Mouse (Mus musculus) embryonic facial prominence, embryonic 15.5 days (tissue): ENCODE data around the gene E2f6. TPM values are rescaled to one million over a fixed set of nuclear protein-coding genes. Genes with fewer than 3 reads are reported as not detected.

Source experiments
- ATAC-seq: fragments of 200-750 bp; cut with Nextera tagmentation; 2 replicates; pipeline ENCODE4 v1.8.0; 2017; ENCODE audit warnings: low read depth, moderate TSS enrichment; ENCODE audit not compliant: insufficient number of reproducible peaks, low FRiP score, low TSS enrichment
- H3K27ac ChIP-seq: fragments of 300-500 bp; sonication (generic); replicated peaks from 2 replicates; pipeline ENCODE4 v1.5.1; 2015; ENCODE audit warnings: mild to moderate bottlenecking, inconsistent platforms
- H3K27me3 ChIP-seq: fragments of 300-500 bp; sonication (generic); 2 replicates; pipeline ENCODE4 v1.6.1; 2015; ENCODE audit warnings: inconsistent platforms
- H3K36me3 ChIP-seq: fragments of 300-500 bp; sonication (generic); 2 replicates; pipeline ENCODE4 v1.6.1; 2015; ENCODE audit warnings: mild to moderate bottlenecking, inconsistent platforms
- H3K4me1 ChIP-seq: fragments of 300-500 bp; sonication (generic); 2 replicates; pipeline ENCODE4 v1.6.1; 2015; ENCODE audit warnings: inconsistent platforms
- H3K4me2 ChIP-seq: fragments of 300-500 bp; sonication (generic); replicated peaks from 2 replicates; pipeline ENCODE4 v1.6.1; 2015; ENCODE audit warnings: mild to moderate bottlenecking, inconsistent platforms
- H3K4me3 ChIP-seq: fragments of 300-500 bp; sonication (generic); replicated peaks from 2 replicates; pipeline ENCODE4 v1.5.1; 2015; ENCODE audit warnings: mild to moderate bottlenecking, inconsistent platforms
- H3K9ac ChIP-seq: fragments of 300-500 bp; sonication (generic); 2 replicates; pipeline ENCODE4 v1.6.1; 2015; ENCODE audit warnings: inconsistent platforms
- H3K9me3 ChIP-seq: fragments of 300-500 bp; sonication (generic); replicated peaks from 2 replicates; pipeline ENCODE4 v1.6.1; 2016; ENCODE audit warnings: inconsistent platforms
- WGBS: fragments of 180-500 bp; shearing (Covaris S2); methylation state at CpG from one replicate; pipeline ENCODE4 v1.1.7; 2015; 5-methylcytosine and 5-hydroxymethylcytosine counted together
- polyA plus RNA-seq: library from polyadenylated mRNA; unstranded; fragments of >200 nt; fragmentation: Nextera tagmentation; extraction: Ambion mirVana; gene quantifications from 2 replicates; pipeline ENCODE4 v1.2.1, GENCODE M21; 2015

The E2f6 gene
- polyA plus RNA-seq, 1 experiment from 2014 or later = 39.3 TPM

DNA sequence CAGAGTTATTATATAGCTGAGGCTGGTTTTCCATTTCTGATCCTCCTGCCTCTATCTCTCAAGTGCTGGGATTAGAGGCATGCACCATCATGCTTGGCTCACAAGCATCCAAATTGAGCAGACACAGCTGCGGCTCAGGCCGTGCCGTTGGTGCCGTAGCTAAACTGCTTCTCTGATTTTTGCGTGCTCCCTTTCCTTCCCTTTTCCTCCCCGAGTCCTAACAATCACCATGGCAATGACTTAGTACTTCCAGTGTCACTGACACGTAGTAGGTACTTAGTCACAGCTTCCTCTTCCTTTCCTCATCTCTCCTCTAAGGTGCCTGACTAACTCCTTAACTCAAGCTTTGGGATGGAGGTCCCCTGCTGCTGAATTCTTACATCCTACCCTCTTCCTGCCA is 64.9 kb downstream of the E2f6 start:
- H3K27ac ChIP-seq = 0 out of 2 replicates have a peak overlapping the region, but pooled peaks have one; percentile 58
- no peak overlapping the region for H3K9ac ChIP-seq
- H3K36me3 ChIP-seq = no peaks in the 10 kb centered on the region
- no peak for ATAC-seq
- peaks cover 37% of the 10 kb centered on the region for H3K4me1 ChIP-seq
- WGBS = 54% methylated on average over 7 of the region's 7 CpGs
- H3K9me3 ChIP-seq = no peaks in the 10 kb centered on the region
- H3K4me2 ChIP-seq = no peak overlapping the region
- no peaks in the 10 kb centered on the region for H3K27me3 ChIP-seq
- H3K4me3 ChIP-seq = no peak overlapping the region

DNA sequence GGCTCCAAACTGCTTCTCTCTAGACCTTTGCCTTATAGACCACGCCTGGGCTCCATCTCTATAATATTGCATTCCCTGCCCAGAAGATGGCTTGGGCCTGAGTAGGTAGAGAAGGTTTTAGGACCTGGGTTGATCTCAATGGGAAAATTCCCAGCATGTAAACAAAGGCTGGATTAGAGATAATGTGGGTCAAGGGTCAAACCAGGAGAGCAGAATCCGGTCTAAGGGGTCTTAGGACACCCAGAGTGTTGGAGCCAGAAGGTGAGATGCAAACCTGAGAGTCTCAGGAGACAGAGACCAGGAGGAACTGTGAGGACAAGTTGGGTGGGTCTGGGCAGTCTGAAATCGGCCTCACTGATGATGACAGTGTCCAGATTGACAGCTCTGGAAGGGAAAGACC is 65.9 kb downstream of the E2f6 start:
- WGBS = 53% methylated on average over 3 of the region's 3 CpGs
- Histone ChIP-seq H3K9me3 (no peaks in the 10 kb centered on the region), H3K27ac (0 out of 2 replicates have a peak overlapping the region, but pooled peaks have one; percentile 5), H3K36me3 (no peaks in the 10 kb centered on the region), H3K4me3 (no peak overlapping the region), H3K27me3 (no peaks in the 10 kb centered on the region), H3K4me1 (peaks cover 34% of the 10 kb centered on the region), H3K9ac (no peak overlapping the region), H3K4me2 (no peak overlapping the region)
- no peak for ATAC-seq

DNA sequence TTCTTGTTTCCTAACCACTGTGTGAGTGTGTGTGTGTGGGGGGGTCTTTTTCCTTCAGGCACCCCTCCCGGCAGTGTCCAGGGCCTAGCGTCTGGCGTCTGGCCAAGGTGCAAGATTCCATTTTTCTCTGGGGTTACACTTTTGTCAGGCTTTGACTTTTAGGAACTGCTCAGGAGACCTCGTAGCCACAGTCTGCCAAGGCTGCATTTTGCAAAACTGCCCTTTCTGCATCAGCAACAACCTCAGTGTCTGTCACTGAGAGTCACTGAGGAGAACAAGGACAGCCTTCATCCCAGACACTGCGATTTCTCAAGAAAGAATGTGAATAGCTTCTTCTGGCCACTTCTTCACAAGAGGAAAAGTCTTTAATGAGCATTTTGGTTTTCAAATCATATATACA is 66.4 kb downstream of the E2f6 start:
- peak overlapping the region; percentile 5; the same call in 1 of the 2 replicates for H3K27ac ChIP-seq
- H3K36me3 ChIP-seq = no peaks in the 10 kb centered on the region
- H3K4me1 ChIP-seq = peaks cover 34% of the 10 kb centered on the region
- H3K27me3 ChIP-seq = no peaks in the 10 kb centered on the region
- no peak for ATAC-seq
- no peak overlapping the region for H3K9ac ChIP-seq
- H3K9me3 ChIP-seq = no peaks in the 10 kb centered on the region
- H3K4me3 ChIP-seq = no peak overlapping the region
- no peak overlapping the region for H3K4me2 ChIP-seq
- WGBS = 57% methylated on average over 5 of the region's 5 CpGs

DNA sequence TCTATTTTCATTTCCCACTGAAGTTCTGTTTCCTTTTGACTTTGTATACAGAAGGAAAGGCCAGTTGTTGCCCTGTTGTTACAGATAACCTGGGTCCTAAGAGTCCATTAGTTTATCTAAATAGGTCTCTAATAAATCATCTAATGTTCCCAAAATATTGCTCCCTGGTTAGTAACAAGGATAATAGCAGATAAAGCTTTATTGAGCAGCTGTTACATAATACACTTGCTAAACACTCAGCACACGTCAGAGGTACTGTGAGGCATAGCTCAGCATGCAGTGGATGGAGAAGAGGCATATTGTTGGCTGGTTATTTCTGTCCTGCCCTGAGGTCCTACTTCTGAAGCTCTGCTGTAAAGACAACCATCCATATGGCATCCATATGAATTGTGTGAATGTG is 66.9 kb downstream of the E2f6 start:
- Histone ChIP-seq H3K9me3 (no peaks in the 10 kb centered on the region), H3K27ac (0 out of 2 replicates have a peak overlapping the region, but pooled peaks have one; percentile 5), H3K4me1 (peaks cover 34% of the 10 kb centered on the region), H3K4me3 (no peak overlapping the region), H3K4me2 (no peak overlapping the region), H3K36me3 (no peaks in the 10 kb centered on the region), H3K27me3 (no peaks in the 10 kb centered on the region), H3K9ac (no peak overlapping the region)
- ATAC-seq = no peak
- 28% methylated on average over 1 of the region's 1 CpGs for WGBS

DNA sequence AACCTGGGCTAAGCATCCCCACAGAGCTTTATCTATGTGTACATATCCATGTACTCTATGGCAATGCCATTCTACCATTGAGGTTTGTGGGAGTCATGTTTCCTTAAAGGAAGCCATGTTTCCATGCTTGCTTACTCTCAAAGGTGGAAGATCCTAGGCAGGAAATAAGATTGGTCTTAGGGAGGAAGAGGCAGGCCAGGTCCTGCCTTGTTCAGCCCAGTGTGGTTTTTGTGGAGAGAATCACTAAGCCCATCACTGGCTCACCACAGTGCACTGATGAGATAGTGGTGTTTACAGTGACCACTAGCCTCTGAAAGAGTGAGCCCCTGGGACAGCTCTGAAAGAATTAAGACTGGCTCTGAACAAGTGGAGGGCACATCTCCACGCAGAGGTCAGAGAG is 68.6 kb downstream of the E2f6 start:
- no peak for ATAC-seq
- Histone ChIP-seq H3K4me3 (no peak overlapping the region), H3K4me2 (no peak overlapping the region), H3K4me1 (peaks cover 20% of the 10 kb centered on the region), H3K9me3 (no peaks in the 10 kb centered on the region), H3K9ac (no peak overlapping the region), H3K27me3 (no peaks in the 10 kb centered on the region), H3K36me3 (no peaks in the 10 kb centered on the region), H3K27ac (no peak overlapping the region)
- WGBS = 81% methylated on average over 1 of the region's 1 CpGs

DNA sequence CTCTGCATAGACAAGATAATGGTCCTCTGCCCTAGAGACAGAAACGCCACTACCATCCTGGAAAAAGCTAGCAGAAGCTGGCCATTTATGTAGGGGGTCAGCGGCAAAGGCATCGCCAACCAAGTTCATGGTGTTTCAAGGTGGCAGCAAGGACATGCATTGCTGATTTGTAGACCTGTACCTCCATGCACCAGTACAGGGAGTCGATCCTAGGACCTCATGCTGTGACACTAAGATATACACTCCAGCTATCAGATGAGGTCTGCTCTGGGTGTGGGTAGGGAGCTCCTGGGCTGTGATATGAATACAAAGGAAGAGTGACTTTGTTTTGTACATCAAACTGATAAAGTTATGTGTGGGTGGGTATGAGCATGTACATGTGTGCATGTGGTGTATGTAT is 69.3 kb downstream of the E2f6 start:
- no peaks in the 10 kb centered on the region for H3K27me3 ChIP-seq
- 94% methylated on average over 4 of the region's 4 CpGs for WGBS
- H3K36me3 ChIP-seq = no peaks in the 10 kb centered on the region
- no peak for ATAC-seq
- H3K9me3 ChIP-seq = no peaks in the 10 kb centered on the region
- no peak overlapping the region for H3K9ac ChIP-seq
- H3K4me1 ChIP-seq = peaks cover 15% of the 10 kb centered on the region; the same call in 1 of the 2 replicates
- H3K4me2 ChIP-seq = no peak overlapping the region
- H3K27ac ChIP-seq = no peak overlapping the region
- H3K4me3 ChIP-seq = no peak overlapping the region

DNA sequence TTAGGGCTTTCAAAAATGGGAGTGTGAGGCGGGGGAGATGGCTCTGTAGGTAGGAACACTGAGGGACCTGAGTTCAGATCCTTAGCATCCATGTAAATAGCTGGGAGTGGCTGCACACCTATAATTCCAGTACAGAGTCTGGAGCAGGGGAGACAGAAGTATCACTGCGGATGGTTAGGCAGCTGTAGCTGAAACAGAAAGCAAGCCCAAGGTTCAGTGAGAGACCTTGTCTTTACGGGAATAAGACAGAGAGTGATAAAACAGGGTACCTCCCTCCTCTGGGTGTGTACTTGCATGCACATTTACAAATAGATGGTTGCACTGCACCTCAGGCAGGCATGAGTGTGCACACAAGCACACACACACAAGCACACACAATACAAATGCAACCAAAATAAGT is 71.7 kb downstream of the E2f6 start:
- no peak overlapping the region for H3K9ac ChIP-seq
- WGBS = 88% methylated on average over 3 of the region's 3 CpGs
- no peak overlapping the region for H3K4me3 ChIP-seq
- no peak for ATAC-seq
- H3K27ac ChIP-seq = no peak overlapping the region
- H3K36me3 ChIP-seq = no peaks in the 10 kb centered on the region
- no peaks in the 10 kb centered on the region for H3K9me3 ChIP-seq
- H3K4me1 ChIP-seq = 0 out of 2 replicates have a peak, but pooled peaks cover under 1% of the 10 kb centered on the region
- no peaks in the 10 kb centered on the region for H3K27me3 ChIP-seq
- H3K4me2 ChIP-seq = no peak overlapping the region

DNA sequence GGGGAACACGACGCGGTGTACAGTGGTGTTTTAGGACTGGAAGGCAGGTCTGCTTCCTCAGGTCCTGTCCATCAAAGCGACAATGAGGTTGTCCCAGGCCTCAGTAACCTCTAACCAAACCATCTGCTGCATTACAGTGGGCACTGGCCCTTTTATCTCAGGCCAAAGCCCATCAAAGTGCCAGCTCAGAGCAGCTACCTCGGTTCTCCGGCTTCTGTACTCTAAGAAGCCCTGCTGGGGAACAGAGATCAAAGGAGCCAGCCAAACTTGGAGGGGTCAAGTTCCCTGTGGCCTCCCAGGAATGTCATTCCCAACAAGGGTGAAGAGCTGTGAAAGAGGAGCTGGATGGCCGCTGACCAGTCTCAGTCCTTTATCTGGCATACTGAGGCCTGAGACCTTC is 72.3 kb downstream of the E2f6 start:
- H3K4me2 ChIP-seq = no peak overlapping the region
- H3K27ac ChIP-seq = no peak overlapping the region
- no peak overlapping the region for H3K4me3 ChIP-seq
- H3K4me1 ChIP-seq = no peaks in the 10 kb centered on the region
- no peaks in the 10 kb centered on the region for H3K9me3 ChIP-seq
- no peak for ATAC-seq
- WGBS = 67% methylated on average over 7 of the region's 7 CpGs
- no peak overlapping the region for H3K9ac ChIP-seq
- H3K27me3 ChIP-seq = no peaks in the 10 kb centered on the region
- H3K36me3 ChIP-seq = no peaks in the 10 kb centered on the region

DNA sequence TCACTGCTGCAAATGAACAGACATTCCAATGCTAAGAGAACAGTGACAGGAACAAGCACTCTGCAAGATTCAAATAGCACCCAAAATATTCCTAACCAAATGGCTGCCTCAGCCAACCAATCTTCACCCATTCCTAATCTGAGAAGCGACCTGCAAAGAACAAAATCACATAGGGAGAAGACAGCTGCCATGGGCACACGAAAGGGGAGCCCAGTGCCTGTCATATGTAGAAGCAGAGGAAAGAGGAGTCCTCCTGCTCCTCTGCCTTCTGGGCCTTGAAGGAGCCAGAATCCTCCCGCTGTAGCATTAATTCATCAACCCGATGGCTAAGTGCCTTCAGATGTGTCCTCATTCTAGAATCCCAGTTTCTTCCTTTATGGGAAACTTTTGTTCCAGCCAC is 73.8 kb downstream of the E2f6 start:
- ATAC-seq = no peak
- 90% methylated on average over 4 of the region's 4 CpGs for WGBS
- no peak overlapping the region for H3K9ac ChIP-seq

DNA sequence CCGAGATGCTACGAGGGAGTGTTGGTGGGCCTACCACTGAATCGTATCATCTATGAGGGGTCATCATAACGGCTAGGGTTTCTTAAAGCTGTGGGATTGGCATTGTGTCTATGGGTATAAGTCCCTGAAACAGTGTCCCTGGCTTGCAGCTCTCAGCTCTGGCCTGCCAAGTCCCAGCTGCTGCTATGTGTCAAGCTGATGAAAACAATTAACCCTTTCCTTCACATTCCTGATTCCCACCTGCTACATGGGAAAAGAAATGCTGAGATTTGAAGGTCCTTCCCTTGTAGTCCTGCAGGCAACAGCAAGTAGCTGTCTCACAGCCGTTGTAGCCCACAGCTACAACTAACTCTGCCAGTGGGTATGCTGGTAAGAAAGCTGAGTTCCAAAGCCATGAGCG is 75.6 kb downstream of the E2f6 start:
- ATAC-seq = no peak
- Histone ChIP-seq H3K9ac (no peak overlapping the region), H3K36me3 (no peaks in the 10 kb centered on the region), H3K9me3 (no peaks in the 10 kb centered on the region), H3K4me2 (no peak overlapping the region), H3K4me3 (no peak overlapping the region), H3K27ac (no peak overlapping the region), H3K27me3 (no peaks in the 10 kb centered on the region), H3K4me1 (no peaks in the 10 kb centered on the region)
- 84% methylated on average over 6 of the region's 6 CpGs for WGBS

More for the DNA sequence above, 73.8 kb downstream of the E2f6 start:
- H3K4me3 ChIP-seq = no peak overlapping the region
- H3K27me3 ChIP-seq = no peaks in the 10 kb centered on the region
- no peak overlapping the region for H3K4me2 ChIP-seq
- H3K9me3 ChIP-seq = no peaks in the 10 kb centered on the region
- H3K4me1 ChIP-seq = no peaks in the 10 kb centered on the region
- no peak overlapping the region for H3K27ac ChIP-seq
- H3K36me3 ChIP-seq = no peaks in the 10 kb centered on the region
